Mouse (Mus musculus) adrenal gland, postnatal 36 days (tissue): ENCODE results near the gene Serpinb12. TPM values are rescaled to one million over a fixed set of nuclear protein-coding genes. Genes with fewer than 3 reads are reported as not detected.
"Not testable (repeated sequence)": the region's sequence is repeated elsewhere in the genome, so short reads cannot be mapped to it uniquely, and the experiment has no call there.

Experiments used
- DNase-seq, 2 experiments: peaks; one replicate each; pipeline ENCODE4 v3.0.0; 2021; ENCODE audit warnings: mixed read lengths in 1 of 2
- long read RNA-seq, 2 experiments: library from polyadenylated mRNA; stranded (forward); transcript quantifications; one replicate each; pipeline ENCODE4 v2.0.0; 2021; ENCODE audit warnings: borderline sequencing depth in 2 of 2
- total RNA-seq, 2 experiments: library from RNA; stranded (reverse); gene quantifications; 2 replicates each; pipeline ENCODE4 v1.2.3; 2021

Serpinb12 gene
- not detected for total RNA-seq
- long read RNA-seq, experiment 1, result 0 reads
- long read RNA-seq, experiment 2, result 0 reads

GRCm38 (mm10) chr1:106934265-106934664, at the start of gene Serpinb12:
Gene Serpinb12 (plus strand): TSS chr1:106934449.
- no peak for DNase-seq

GRCm38 (mm10) chr1:106895142-106895541, 39.1 kb upstream of the Serpinb12 start:
- not testable (repeated sequence) for DNase-seq

GRCm38 (mm10) chr1:106901406-106901805, 32.8 kb upstream of the Serpinb12 start:
- DNase-seq, result peak; percentile 20 to 41

- no peak for DNase-seq
These were observed 2.3 kb upstream of the Serpinb12 start for GRCm38 (mm10) chr1:106931954-106932353.

GRCm38 (mm10) chr1:106933658-106934057, 591 bp upstream of the Serpinb12 start:
- DNase-seq, result no peak

- no peak for DNase-seq
These were observed 13.0 kb downstream of the Serpinb12 start for GRCm38 (mm10) chr1:106947217-106947616.

- no peak for DNase-seq
These were observed 25.7 kb downstream of the Serpinb12 start for GRCm38 (mm10) chr1:106959981-106960380.

- DNase-seq, result peak; percentile 27 to 36
These were observed 26.8 kb downstream of the Serpinb12 start for GRCm38 (mm10) chr1:106961023-106961422.

- no peak for DNase-seq
These were observed 46.4 kb downstream of the Serpinb12 start, which contains the start of gene Serpinb13 for GRCm38 (mm10) chr1:106980684-106981083. Gene Serpinb13 (plus strand): TSS chr1:106980984.

GRCm38 (mm10) chr1:106983092-106983491, 48.8 kb downstream of the Serpinb12 start:
- no peak for DNase-seq

- DNase-seq, result no peak
These were observed 49.6 kb downstream of the Serpinb12 start for GRCm38 (mm10) chr1:106983865-106984264.

GRCm38 (mm10) chr1:107000424-107000823, 66.2 kb downstream of the Serpinb12 start:
- peak; percentile 48 to 77 for DNase-seq

- DNase-seq, result no peak
These were observed 67.5 kb downstream of the Serpinb12 start for GRCm38 (mm10) chr1:107001754-107002153.

GRCm38 (mm10) chr1:107006316-107006715, 72.1 kb downstream of the Serpinb12 start:
- no peak for DNase-seq

Other genes with a start within 250 kb of the Serpinb12 start
- 1 to 10 TPM; 5.2 to 6.8 TPM for gene Bcl2, start 220.2 kb upstream of the Serpinb12 start, total RNA-seq
- gene Kdsr, start 174.7 kb upstream of the Serpinb12 start, total RNA-seq, result 10 to 100 TPM; 29.9 to 49.8 TPM
- gene Vps4b, start 137.7 kb upstream of the Serpinb12 start, total RNA-seq, result 100 to 1,000 TPM in 1 of 2 experiments, 10 to 100 TPM in 1; 91.1 to 118 TPM
- gene Serpinb5, start 73.3 kb upstream of the Serpinb12 start, total RNA-seq, result not detected
- not detected for gene Serpinb13, start 46.5 kb downstream of the Serpinb12 start, total RNA-seq
- not detected for gene Serpinb3a, start 117.9 kb downstream of the Serpinb12 start, total RNA-seq
- not detected for gene Serpinb3d, start 149.1 kb downstream of the Serpinb12 start, total RNA-seq